Mouse (Mus musculus) R1 (cell line): ENCODE results near the gene Tspan9.
A peak's percentile ranks its signal among the peaks of the same experiment; 100 is the strongest.

Experiments
- DNase-seq: peaks from one replicate; pipeline ENCODE4 v3.0.0-alpha.2; 2018; ENCODE audit warnings: low read depth, low spot score

Gene Tspan9

GRCm38 (mm10) chr6:128076104-128077020 lies 67.0 kb downstream of the Tspan9 start:
- DNase-seq, result no peak

- no peak for DNase-seq
These were observed 67.9 kb downstream of the Tspan9 start for GRCm38 (mm10) chr6:128075453-128076003.

GRCm38 (mm10) chr6:128070921-128071558 lies 72.4 kb downstream of the Tspan9 start:
- no peak for DNase-seq

GRCm38 (mm10) chr6:128070072-128070872 lies 73.1 kb downstream of the Tspan9 start:
- DNase-seq, result no peak

GRCm38 (mm10) chr6:128068144-128068543 lies 75.2 kb downstream of the Tspan9 start:
- no peak for DNase-seq

DNA sequence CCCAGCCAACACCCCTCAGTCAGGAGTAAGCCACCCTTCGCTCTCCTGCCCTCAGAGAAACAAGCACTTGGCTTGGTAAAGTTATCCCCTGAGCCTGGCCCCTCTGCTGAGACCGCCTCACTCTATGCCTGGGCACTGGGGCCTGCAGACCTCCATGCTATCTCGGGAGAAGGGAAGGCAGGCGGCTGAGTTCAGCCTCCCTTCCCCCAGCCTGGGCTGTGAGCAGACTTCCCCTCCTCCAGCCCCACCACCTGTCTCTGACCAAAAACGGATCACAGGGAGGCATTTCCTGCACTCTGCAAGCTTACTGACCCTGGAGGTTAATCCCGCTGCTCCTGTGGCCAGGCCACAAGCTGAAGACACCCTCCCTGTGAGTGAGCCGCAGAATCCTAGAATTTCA lies 77.4 kb downstream of the Tspan9 start:
- DNase-seq, result no peak

DNA sequence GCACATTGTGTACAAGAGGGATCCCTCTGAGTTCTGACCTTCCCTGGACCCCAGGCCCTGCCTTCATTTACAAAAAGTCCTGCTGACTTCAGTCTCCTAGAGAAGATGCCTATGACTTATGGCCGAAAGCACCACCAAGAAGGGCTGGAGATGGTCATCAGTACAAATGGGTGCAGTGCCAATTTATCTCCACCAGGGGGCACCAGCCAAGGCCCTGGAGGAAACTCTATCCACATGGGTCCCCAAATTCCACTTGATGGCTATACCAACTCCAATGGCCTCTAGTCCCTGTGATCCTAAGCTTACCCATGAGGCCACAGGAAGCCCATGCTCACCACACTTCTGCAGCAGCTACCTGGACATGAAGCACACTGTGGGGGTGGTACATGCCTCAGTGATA lies 79.9 kb downstream of the Tspan9 start:
- peak; percentile 73 for DNase-seq

DNA sequence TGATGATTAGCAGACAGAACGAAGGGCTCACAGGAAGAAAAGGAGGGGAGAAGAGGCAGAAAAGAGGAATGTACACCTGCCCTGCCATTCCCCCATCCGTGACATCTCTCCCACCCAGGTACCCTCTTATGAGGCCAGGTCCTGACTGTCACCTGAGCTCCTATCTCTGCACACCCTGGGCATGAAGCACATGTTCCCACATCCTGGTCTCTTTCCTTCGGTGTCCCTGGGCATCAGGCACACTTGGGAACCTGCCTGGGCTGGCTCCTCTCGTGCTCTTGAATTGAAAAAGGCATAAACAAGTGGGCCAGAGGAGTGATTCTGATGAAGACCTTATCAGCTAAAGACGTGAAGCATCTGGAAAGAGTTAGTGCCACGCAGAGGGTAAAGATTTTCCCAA lies 80.6 kb downstream of the Tspan9 start:
- no peak for DNase-seq

DNA sequence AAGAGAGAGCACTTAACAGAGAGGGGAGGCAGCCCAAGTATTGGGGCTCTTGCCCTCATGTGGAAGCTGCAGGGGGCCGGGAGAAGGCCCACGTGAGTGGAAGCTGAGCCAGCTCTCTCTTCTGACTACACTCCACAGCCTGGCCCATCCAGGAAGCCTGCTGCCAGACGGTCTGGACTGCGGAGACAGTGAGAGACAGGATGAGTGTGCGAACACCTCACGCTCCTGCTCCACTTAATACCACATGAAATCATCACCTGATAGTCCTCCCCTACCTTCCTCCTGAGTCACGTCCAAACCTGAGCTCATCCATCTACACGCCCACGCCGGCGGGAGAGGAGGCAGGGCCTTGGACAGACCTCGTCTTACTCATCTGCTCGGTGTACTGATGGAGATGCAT lies 81.2 kb downstream of the Tspan9 start:
- DNase-seq, result no peak

DNA sequence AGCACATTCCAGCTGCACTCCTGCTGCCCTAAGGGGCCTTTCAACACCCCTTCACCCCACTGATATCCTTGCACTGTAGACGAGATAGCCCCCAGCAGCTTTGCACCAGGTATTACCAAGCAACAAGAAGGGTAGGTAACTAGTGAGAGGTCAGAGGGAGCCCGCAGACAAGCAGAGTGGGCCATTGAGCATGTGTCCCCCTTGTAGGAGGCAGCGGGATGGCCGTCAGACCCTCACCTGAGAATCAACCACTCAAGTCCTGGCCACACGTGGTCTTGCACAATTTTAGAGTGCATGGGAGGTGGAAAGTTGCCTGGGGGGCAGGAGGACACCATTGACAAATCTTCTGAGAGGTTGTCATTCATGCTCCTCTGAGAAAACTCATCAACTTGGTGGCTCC lies 82.1 kb downstream of the Tspan9 start:
- DNase-seq, result no peak

DNA sequence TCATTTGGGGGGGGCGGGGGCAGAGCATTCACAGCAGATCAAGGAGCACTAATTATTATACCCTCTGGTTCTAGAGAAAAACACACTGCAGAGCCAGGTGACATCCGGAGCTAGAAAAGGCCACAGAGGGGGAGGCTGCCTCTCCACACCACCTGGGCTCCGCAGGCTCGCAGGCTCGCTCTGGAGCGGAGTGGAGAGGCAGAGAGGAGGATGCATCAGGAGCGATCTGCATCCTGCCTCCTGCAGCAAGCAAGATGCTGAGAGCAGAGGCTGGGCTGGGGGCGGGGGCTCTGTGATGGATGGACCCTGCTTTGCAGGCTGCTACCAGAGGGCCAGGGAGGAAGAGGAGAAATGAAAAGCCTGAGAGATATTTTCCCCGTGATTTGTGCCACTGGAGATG lies 84.8 kb downstream of the Tspan9 start:
- DNase-seq, result no peak

GRCm38 (mm10) chr6:128058157-128058556 lies 85.2 kb downstream of the Tspan9 start:
- no peak for DNase-seq

- no peak for DNase-seq
These were observed 90.2 kb downstream of the Tspan9 start for GRCm38 (mm10) chr6:128053000-128053732.

- DNase-seq, result no peak
These were observed 95.7 kb downstream of the Tspan9 start for GRCm38 (mm10) chr6:128047671-128048070.

GRCm38 (mm10) chr6:128047239-128047638 lies 96.2 kb downstream of the Tspan9 start:
- DNase-seq, result no peak

DNA sequence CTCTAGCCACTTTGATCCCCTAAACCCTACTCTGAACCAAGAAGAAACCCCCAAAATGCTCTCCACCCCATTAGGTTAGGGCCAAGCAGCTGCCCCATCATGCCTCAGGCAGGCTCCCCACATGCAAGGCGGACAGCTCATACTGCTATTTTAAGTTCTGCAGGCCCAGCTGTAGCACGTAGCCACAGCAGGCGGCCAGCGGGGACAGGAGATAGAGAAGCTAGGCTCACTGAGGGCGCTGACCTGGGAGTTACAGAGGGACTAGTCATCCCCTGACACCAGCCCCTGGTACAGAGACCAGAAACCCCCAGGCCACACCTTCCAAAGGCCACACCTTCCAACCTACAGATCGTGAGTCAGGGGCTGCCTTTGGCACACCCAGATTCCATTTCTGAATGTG lies 96.6 kb downstream of the Tspan9 start:
- no peak for DNase-seq

- DNase-seq, result no peak
These were observed 98.7 kb downstream of the Tspan9 start for GRCm38 (mm10) chr6:128044691-128045090.

- DNase-seq, result no peak
These were observed 99.9 kb downstream of the Tspan9 start for GRCm38 (mm10) chr6:128043486-128043885.

- DNase-seq, result no peak
These were observed 101.6 kb downstream of the Tspan9 start for GRCm38 (mm10) chr6:128041836-128042235.

GRCm38 (mm10) chr6:128039077-128039766 lies 104.2 kb downstream of the Tspan9 start:
- DNase-seq, result no peak

- no peak for DNase-seq
These were observed 104.8 kb downstream of the Tspan9 start for GRCm38 (mm10) chr6:128038568-128038967.
